Mouse (Mus musculus) liver, postnatal 0 days (tissue): Measurements from ENCODE around the gene Gm28048. TPM values are rescaled to one million over a fixed set of nuclear protein-coding genes. Genes with fewer than 3 reads are reported as not detected.

Source experiments
- ATAC-seq: fragments of 200-750 bp; cut with Nextera tagmentation; 2 replicates; pipeline ENCODE4 v1.8.0; 2017; ENCODE audit warnings: mild to moderate bottlenecking, moderate library complexity
- DNase-seq: peaks from one replicate; pipeline ENCODE4 v3.0.0-alpha.2; 2016
- H3K27ac ChIP-seq: fragments of 300-500 bp; sonication (generic); 2 replicates; pipeline ENCODE4 v1.5.1; 2014; ENCODE audit warnings: antibody characterized with exemption, moderate library complexity, mild to moderate bottlenecking, low read depth
- H3K27me3 ChIP-seq: fragments of 300-500 bp; sonication (generic); 2 replicates; pipeline ENCODE4 v1.6.1; 2014; ENCODE audit warnings: low read length, control low read depth, mixed read lengths; ENCODE audit not compliant: insufficient read depth
- H3K36me3 ChIP-seq: fragments of 300-500 bp; sonication (generic); replicated peaks from 2 replicates; pipeline ENCODE4 v1.6.1; 2014; ENCODE audit warnings: mild to moderate bottlenecking, control low read depth, low read length, moderate library complexity, mixed read lengths; ENCODE audit not compliant: insufficient read depth
- H3K4me1 ChIP-seq: fragments of 300-500 bp; sonication (generic); 2 replicates; pipeline ENCODE4 v1.6.1; 2014; ENCODE audit warnings: antibody characterized with exemption, mild to moderate bottlenecking, control low read depth; ENCODE audit not compliant: insufficient read depth
- H3K4me2 ChIP-seq: fragments of 300-500 bp; sonication (generic); 2 replicates; pipeline ENCODE4 v1.6.1; 2014; ENCODE audit warnings: low read depth, mild to moderate bottlenecking, low read length, moderate library complexity, mixed read lengths
- H3K4me3 ChIP-seq: fragments of 300-500 bp; sonication (generic); 2 replicates; pipeline ENCODE4 v1.5.1; 2014; ENCODE audit warnings: low read depth, low read length
- H3K9ac ChIP-seq: fragments of 300-500 bp; sonication (generic); replicated peaks from 2 replicates; pipeline ENCODE4 v1.6.1; 2014; ENCODE audit warnings: mild to moderate bottlenecking, moderate library complexity
- H3K9me3 ChIP-seq: fragments of 300-500 bp; sonication (generic); 2 replicates; pipeline ENCODE4 v1.6.1; 2016; ENCODE audit warnings: mild to moderate bottlenecking, control low read depth, low read length, mixed read lengths
- CTCF ChIP-seq: sonication (generic); IDR thresholded peaks from 2 replicates; pipeline ENCODE4 v1.5.1; 2016; ENCODE audit warnings: antibody characterized with exemption, low read depth
- EP300 ChIP-seq: IDR thresholded peaks from 2 replicates; pipeline ENCODE4 v1.6.1; 2016; ENCODE audit warnings: antibody characterized with exemption, low read depth, mild to moderate bottlenecking
- WGBS: fragments of 180-500 bp; shearing (Covaris S2); extraction: QIAGEN DNeasy Blood & Tissue Kit; methylation state at CpG from one replicate; pipeline ENCODE4 v1.1.7; 2014; ENCODE audit not compliant: insufficient replicate concordance; 5-methylcytosine and 5-hydroxymethylcytosine counted together
- polyA plus RNA-seq: library from polyadenylated mRNA; unstranded; fragments of >200 nt; fragmentation: Nextera tagmentation; extraction: Ambion mirVana; gene quantifications from 2 replicates; pipeline ENCODE4 v1.2.1, GENCODE M21; 2015

Gm28048 gene
- polyA plus RNA-seq, 1 experiment from 2014 or later, result 11.7 TPM

DNA sequence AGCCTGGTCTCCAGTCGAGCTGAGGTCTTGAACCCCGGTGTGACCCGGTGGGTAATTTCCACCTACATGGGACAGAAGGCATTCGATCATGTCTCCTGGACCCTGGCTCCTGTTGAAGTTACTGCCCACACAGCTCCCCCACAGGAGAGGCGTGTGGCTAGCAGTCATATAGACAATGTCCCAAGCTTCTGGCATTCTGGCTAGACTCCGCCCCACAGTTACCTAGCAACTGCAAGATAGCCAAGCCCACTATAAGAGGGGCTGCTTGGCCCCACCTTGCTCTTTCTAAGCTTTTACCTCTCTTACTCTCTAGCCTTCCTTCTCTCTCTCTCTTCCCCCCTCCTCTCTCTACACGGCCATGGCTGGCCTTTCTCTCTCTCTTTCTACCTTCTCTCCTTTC is 64.1 kb downstream of the Gm28048 start:
- 80% methylated on average over 7 of the region's 7 CpGs for WGBS
- H3K27me3 ChIP-seq, result no peaks in the 10 kb centered on the region
- H3K4me1 ChIP-seq, result peaks cover 2% of the 10 kb centered on the region; the same call in 1 of the 2 replicates
- ATAC-seq (no peak), DNase-seq (no peak)
- no peaks in the 10 kb centered on the region for H3K9me3 ChIP-seq
- TF ChIP-seq EP300, result no peak
- TF ChIP-seq CTCF, result no peak
- H3K4me2 ChIP-seq, result no peak overlapping the region
- no peak overlapping the region for H3K9ac ChIP-seq
- H3K27ac ChIP-seq, result no peak overlapping the region
- H3K36me3 ChIP-seq, result no peaks in the 10 kb centered on the region
- H3K4me3 ChIP-seq, result no peak overlapping the region

DNA sequence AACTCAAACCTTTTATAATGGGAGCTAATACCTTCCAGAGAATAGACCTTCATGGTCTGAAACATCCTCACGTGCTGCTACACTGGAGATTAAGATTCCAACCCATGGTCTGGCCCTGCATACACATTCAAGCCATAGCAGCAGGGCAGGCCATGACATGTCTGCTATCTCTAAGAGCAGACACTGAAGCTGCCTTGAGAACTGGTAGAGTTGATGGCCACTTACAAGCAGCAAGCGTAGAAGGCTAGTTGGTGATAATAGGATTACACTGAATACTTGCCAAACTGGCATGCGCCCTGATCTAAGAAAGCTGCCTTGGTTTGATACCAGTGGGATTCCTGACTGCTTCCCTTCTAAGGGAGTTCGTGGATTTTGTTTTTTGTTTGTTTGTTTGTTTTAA is 68.1 kb downstream of the Gm28048 start:
- Histone ChIP-seq H3K36me3 (no peaks in the 10 kb centered on the region), H3K27ac (no peak overlapping the region), H3K27me3 (no peaks in the 10 kb centered on the region), H3K4me1 (0 out of 2 replicates have a peak, but pooled peaks cover 2% of the 10 kb centered on the region), H3K9me3 (no peaks in the 10 kb centered on the region), H3K4me3 (no peak overlapping the region), H3K9ac (no peak overlapping the region), H3K4me2 (no peak overlapping the region)
- 53% methylated on average over 4 of the region's 4 CpGs for WGBS
- DNase-seq (no peak), ATAC-seq (peak; percentile 84)
- TF ChIP-seq EP300, result peak; percentile 75
- no peak for TF ChIP-seq CTCF

DNA sequence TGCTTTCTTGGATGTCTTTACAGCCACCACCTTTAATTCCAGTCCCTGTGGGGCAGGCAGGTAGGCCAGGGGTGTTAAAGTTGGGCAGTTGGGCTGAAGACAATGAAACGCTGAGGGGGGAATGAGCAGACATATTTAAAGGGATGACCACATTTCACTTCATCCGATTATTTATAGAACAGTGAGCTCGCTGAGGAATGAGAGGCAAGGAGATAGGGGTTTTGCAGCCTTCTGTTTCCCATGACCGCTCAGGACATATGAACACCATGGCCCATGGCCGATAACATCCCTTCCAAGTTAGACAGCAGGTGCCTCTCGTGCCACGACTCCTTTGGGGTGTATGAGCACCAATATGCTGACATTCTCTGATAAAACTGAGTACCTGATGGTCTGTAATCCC is 70.1 kb downstream of the Gm28048 start:
- DNase-seq (no peak), ATAC-seq (no peak)
- TF ChIP-seq EP300, result no peak
- TF ChIP-seq CTCF, result no peak
- Histone ChIP-seq H3K4me2 (no peak overlapping the region), H3K9ac (no peak overlapping the region), H3K4me3 (no peak overlapping the region), H3K27me3 (no peaks in the 10 kb centered on the region), H3K9me3 (no peaks in the 10 kb centered on the region), H3K36me3 (no peaks in the 10 kb centered on the region), H3K27ac (no peak overlapping the region), H3K4me1 (0 out of 2 replicates have a peak, but pooled peaks cover 2% of the 10 kb centered on the region)
- 80% methylated on average over 7 of the region's 7 CpGs for WGBS

DNA sequence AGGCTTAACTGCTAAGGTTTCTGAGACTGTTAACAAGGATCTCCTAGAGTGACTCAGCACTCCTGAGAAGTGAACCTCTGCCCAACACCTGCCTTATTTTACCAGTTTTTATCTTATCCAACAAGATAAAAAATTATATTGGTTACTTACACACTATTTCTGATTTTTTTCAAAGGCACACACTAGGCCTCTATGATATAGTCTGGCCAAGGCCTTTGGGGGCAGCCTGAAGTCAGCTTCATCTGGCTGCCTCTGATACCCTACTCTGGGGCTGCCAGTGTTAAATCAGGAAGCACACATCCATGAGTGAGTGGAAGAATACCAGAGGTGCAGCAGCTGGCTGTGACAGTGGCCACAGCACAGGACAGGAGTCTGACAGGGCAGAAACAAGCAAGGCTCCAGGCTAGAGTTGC is 75.4 kb downstream of the Gm28048 start:
- Histone ChIP-seq H3K36me3 (no peaks in the 10 kb centered on the region), H3K4me1 (no peaks in the 10 kb centered on the region; the same call in 1 of the 2 replicates), H3K27ac (no peak overlapping the region), H3K9me3 (no peaks in the 10 kb centered on the region), H3K27me3 (no peaks in the 10 kb centered on the region), H3K4me3 (no peak overlapping the region), H3K9ac (no peak overlapping the region), H3K4me2 (no peak overlapping the region)
- ATAC-seq, result no peak
- DNase-seq, result no peak
- TF ChIP-seq EP300 (no peak), CTCF (no peak)

DNA sequence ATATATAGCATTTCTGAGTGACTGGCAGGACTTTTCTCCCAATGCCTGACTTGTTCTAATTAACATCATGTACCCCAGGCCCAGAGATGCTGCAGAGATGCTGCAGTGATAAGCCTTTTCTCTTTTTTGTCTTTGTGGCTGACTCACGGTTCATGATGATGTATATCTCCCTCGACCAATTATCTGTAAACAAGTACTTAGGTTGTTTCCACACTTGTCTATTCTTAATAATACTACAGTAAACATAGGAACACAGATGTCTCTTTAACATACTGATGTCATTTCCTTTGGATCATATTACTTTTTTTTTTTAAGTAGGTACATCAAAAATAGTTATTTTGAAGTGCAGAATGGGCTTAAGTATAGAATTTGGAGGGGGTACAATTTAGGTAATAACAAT is 79.0 kb downstream of the Gm28048 start:
- peaks cover 2% of the 10 kb centered on the region; the same call in 1 of the 2 replicates for H3K36me3 ChIP-seq
- no peak overlapping the region for H3K4me2 ChIP-seq
- no peak overlapping the region for H3K27ac ChIP-seq
- ATAC-seq (no peak), DNase-seq (no peak)
- no peaks in the 10 kb centered on the region for H3K27me3 ChIP-seq
- no peak overlapping the region for H3K4me3 ChIP-seq
- TF ChIP-seq CTCF (no peak), EP300 (no peak)
- H3K9ac ChIP-seq, result no peak overlapping the region
- no peaks in the 10 kb centered on the region for H3K9me3 ChIP-seq
- 61% methylated on average over 2 of the region's 2 CpGs for WGBS
- no peaks in the 10 kb centered on the region; the same call in 1 of the 2 replicates for H3K4me1 ChIP-seq

DNA sequence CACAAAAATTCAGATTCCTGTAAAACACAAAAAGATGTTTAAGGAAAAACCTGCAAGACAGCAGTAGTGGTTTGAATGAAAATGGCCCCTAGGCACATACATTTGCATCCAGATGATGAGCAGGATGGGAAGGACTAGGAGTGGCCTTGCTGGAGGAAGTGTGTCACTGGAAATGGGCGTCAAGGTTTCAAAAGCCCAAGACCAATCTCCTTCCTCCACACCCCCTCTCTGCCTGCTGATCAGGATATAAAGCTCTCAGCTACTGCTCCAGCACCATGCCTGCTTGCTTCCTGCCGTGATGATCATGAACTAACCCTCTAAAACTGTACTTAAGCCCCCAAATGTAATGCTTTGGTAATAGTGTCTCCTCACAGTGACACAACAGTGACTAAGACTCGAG is 81.8 kb downstream of the Gm28048 start:
- WGBS, result 63% methylated on average over 3 of the region's 3 CpGs
- ATAC-seq (no peak), DNase-seq (no peak)
- H3K27me3 ChIP-seq, result no peaks in the 10 kb centered on the region
- H3K4me3 ChIP-seq, result no peak overlapping the region
- no peak overlapping the region for H3K9ac ChIP-seq
- peaks cover 2% of the 10 kb centered on the region; the same call in 1 of the 2 replicates for H3K36me3 ChIP-seq
- H3K4me1 ChIP-seq, result no peaks in the 10 kb centered on the region; the same call in 1 of the 2 replicates
- TF ChIP-seq EP300 (no peak), CTCF (no peak)
- H3K9me3 ChIP-seq, result no peaks in the 10 kb centered on the region
- no peak overlapping the region for H3K27ac ChIP-seq
- H3K4me2 ChIP-seq, result no peak overlapping the region

DNA sequence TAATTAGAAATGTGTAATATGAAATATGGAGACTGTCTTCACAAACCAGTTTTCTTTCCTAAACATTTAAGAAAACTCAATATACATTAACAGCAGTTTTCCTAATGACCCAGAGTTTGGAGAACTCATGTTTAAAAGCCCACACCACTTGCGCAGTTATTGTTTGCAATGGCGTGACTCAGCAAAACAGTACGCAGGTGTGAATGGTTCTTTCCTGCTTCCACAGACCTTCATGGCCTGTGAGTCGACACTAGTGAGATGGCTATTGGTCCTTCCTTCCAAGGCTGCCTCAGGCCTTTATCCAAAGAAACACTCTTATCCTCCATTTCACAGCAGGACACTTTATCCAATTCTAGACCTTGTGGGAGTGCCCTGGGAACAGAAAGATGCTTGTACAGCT is 84.2 kb downstream of the Gm28048 start:
- Histone ChIP-seq H3K9me3 (no peaks in the 10 kb centered on the region), H3K4me3 (no peak overlapping the region), H3K9ac (no peak overlapping the region), H3K4me2 (no peak overlapping the region), H3K27ac (no peak overlapping the region), H3K36me3 (peaks cover 2% of the 10 kb centered on the region; the same call in 1 of the 2 replicates), H3K27me3 (no peaks in the 10 kb centered on the region), H3K4me1 (peaks cover 7% of the 10 kb centered on the region; the same call in 1 of the 2 replicates)
- ATAC-seq (no peak), DNase-seq (no peak)
- 73% methylated on average over 4 of the region's 4 CpGs for WGBS
- TF ChIP-seq EP300, result no peak
- TF ChIP-seq CTCF, result no peak
